Comparison of ENCODE assay signal across 10 mouse cellular contexts in genomic region chr11:96234906-96235305, GRCm38 (mm10). TPM values are rescaled to one million over a fixed set of nuclear protein-coding genes. Genes with fewer than 3 reads are reported as not detected.
DNase-seq lines count a peak whose midpoint lies in the region; ATAC-seq and TF ChIP-seq lines count a peak whose summit lies in the region.
"Had no signal": no experiment of that assay in that cellular context is flagged by ENCODE, and none has a peak within 500 bp of the region (broad histone marks: within the 10 kb centered on the region; RNA-seq: fewer than 3 reads in every experiment).

No protein-coding gene starts in this region.

- H3K4me1 ChIP-seq in cerebellum, adult 2 months (ENCODE audit: control insufficient read depth, insufficient read depth, low read length): no peaks in the 10 kb centered on the region
- no peaks in the 10 kb centered on the region for H3K4me1 ChIP-seq in neural tube, embryonic 15.5 days
- H3K4me1 ChIP-seq in lung, adult 2 months (ENCODE audit: control insufficient read depth, insufficient read depth, low read length): no peaks in the 10 kb centered on the region
- no peaks in the 10 kb centered on the region for H3K4me1 ChIP-seq in small intestine, adult 2 months (ENCODE audit: control insufficient read depth, insufficient read depth, insufficient read length, low read length)
- H3K4me1 ChIP-seq: neural tube, embryonic 13.5 days had no signal

- H3K36me3 ChIP-seq in neural tube, embryonic 15.5 days: no peaks in the 10 kb centered on the region
- no peaks in the 10 kb centered on the region for H3K36me3 ChIP-seq in small intestine, adult 2 months (ENCODE audit: control insufficient read depth, insufficient read depth, low read length)
- H3K36me3 ChIP-seq: neural tube, embryonic 13.5 days had no signal

- no peaks in the 10 kb centered on the region for H3K9me3 ChIP-seq in neural tube, embryonic 15.5 days (replicated peaks)
- H3K9me3 ChIP-seq: neural tube, embryonic 13.5 days had no signal

- TF ChIP-seq POLR2A in cerebellum, adult 2 months (IDR thresholded peaks at IDR 0.05; ENCODE audit: borderline replicate concordance, insufficient read depth, low read length): no peak
- TF ChIP-seq POLR2A in lung, adult 2 months (IDR thresholded peaks at IDR 0.05; ENCODE audit: borderline replicate concordance, extremely low read depth, low read depth, low read length): no peak
- TF ChIP-seq POLR2A in small intestine, adult 2 months (IDR thresholded peaks at IDR 0.05; ENCODE audit: low read depth, low read length): no peak

- no peak overlapping the region for H3K4me2 ChIP-seq in neural tube, embryonic 15.5 days
- H3K4me2 ChIP-seq: neural tube, embryonic 13.5 days had no signal

- ATAC-seq in cerebellum, adult (ENCODE audit: insufficient number of reproducible peaks, low FRiP score, low TSS enrichment): no peak
- ATAC-seq in neural tube, embryonic 15.5 days (ENCODE audit: low FRiP score): no peak

- peak; percentile 48 for TF ChIP-seq CTCF in cerebellum, adult 2 months (IDR thresholded peaks at IDR 0.05; ENCODE audit: borderline replicate concordance, insufficient read depth, low read depth, low read length)
- TF ChIP-seq CTCF in lung, adult 2 months (IDR thresholded peaks at IDR 0.05; ENCODE audit: insufficient read depth, low read length): peak; percentile 49
- TF ChIP-seq CTCF in small intestine, adult 2 months (IDR thresholded peaks at IDR 0.05; ENCODE audit: extremely low read depth, insufficient read length, insufficient replicate concordance, low read depth, low read length): peak; percentile 81

- no peak overlapping the region for H3K27ac ChIP-seq in cerebellum, adult 2 months (ENCODE audit: insufficient read depth, low read length)
- H3K27ac ChIP-seq in neural tube, embryonic 15.5 days (replicated peaks): no peak overlapping the region
- H3K27ac ChIP-seq in small intestine, adult 2 months (ENCODE audit: insufficient read depth, low read depth, low read length): no peak overlapping the region
- H3K27ac ChIP-seq: neural tube, embryonic 13.5 days had no signal

- peak; percentile 9 to 18 for DNase-seq in cerebellum, adult 2 months
- DNase-seq in neural tube, embryonic 10.5 days (ENCODE audit: extremely low spot score, low spot score): peak; percentile 70
- peak; percentile 4 for DNase-seq in cerebellum, adult 9-10 months
- DNase-seq in heart, postnatal 4 days: peak; percentile 63
- peak; percentile 41 for DNase-seq in lung, adult 2 months

- H3K4me3 ChIP-seq in cerebellum, adult 2 months (replicated peaks; ENCODE audit: insufficient read depth, low read depth, low read length): no peak overlapping the region
- no peak overlapping the region for H3K4me3 ChIP-seq in neural tube, embryonic 15.5 days (replicated peaks)
- H3K4me3 ChIP-seq in lung, adult 2 months (replicated peaks; ENCODE audit: extremely low read depth, low read depth, low read length): no peak overlapping the region
- no peak overlapping the region for H3K4me3 ChIP-seq in small intestine, adult 2 months (ENCODE audit: low read depth, low read length)
- H3K4me3 ChIP-seq: neural tube, embryonic 13.5 days had no signal

- H3K9ac ChIP-seq in neural tube, embryonic 15.5 days (replicated peaks): no peak overlapping the region
- H3K9ac ChIP-seq: neural tube, embryonic 13.5 days had no signal

- H3K27me3 ChIP-seq in cerebellum, adult 2 months (ENCODE audit: control insufficient read depth, insufficient read depth, low read length): no peaks in the 10 kb centered on the region; the same call in 1 of the 2 replicates
- peaks cover 19% of the 10 kb centered on the region for H3K27me3 ChIP-seq in neural tube, embryonic 15.5 days (replicated peaks)
- peaks cover 7% of the 10 kb centered on the region; the same call in 1 of the 2 replicates for H3K27me3 ChIP-seq in small intestine, adult 2 months (ENCODE audit: control insufficient read depth, insufficient read depth, low read length)

- 2% methylated on average over 12 of the region's 12 CpGs for WGBS in cerebellum, adult 2 months
- 2% methylated on average over 12 of the region's 12 CpGs for WGBS in neural tube, embryonic 15.5 days
- WGBS in lung, adult 2 months: 3% methylated on average over 12 of the region's 12 CpGs
- 2% methylated on average over 12 of the region's 12 CpGs for WGBS in small intestine, adult 2 months

RNA-seq across cellular contexts. Expression of gene Hoxb9, which starts 36.4 kb away (rescaled TPM):
- not detected in 2 replicates for polyA plus RNA-seq in cerebellum, adult 2 months (2012; rRNA removed)
- polyA plus RNA-seq in neural tube, embryonic 15.5 days (2015; fragmentation: Nextera tagmentation; extraction: Ambion mirVana): 55.7 and 57.5 TPM in 2 replicates
- total RNA-seq in heart, postnatal 4 days (2021): not detected
- polyA plus RNA-seq in lung, adult 2 months (2012; rRNA removed): 0.14 TPM in 1 of 2 replicates, not detected in the other
- polyA plus RNA-seq in small intestine, adult 2 months (2012; rRNA removed): 0.14 TPM in 1 of 2 replicates, not detected in the other
- polyA plus RNA-seq: heart, embryonic 16.5 days had no signal

RNA-seq across cellular contexts. Expression of gene Hoxb13, which starts 40.8 kb away (rescaled TPM):
- polyA plus RNA-seq in cerebellum, adult 2 months (2012; rRNA removed): not detected in 2 replicates
- polyA plus RNA-seq in neural tube, embryonic 15.5 days (2015; fragmentation: Nextera tagmentation; extraction: Ambion mirVana): 0.15 and 1.9 TPM in 2 replicates
- total RNA-seq in heart, postnatal 4 days (2021): not detected
- polyA plus RNA-seq in lung, adult 2 months (2012; rRNA removed): 1.4 TPM in 1 of 2 replicates, not detected in the other
- polyA plus RNA-seq in small intestine, adult 2 months (2012; rRNA removed): 0.11 and 0.25 TPM in 2 replicates
- polyA plus RNA-seq: neural tube, embryonic 13.5 days had no signal

RNA-seq across cellular contexts. Expression of gene Hoxb8, which starts 46.8 kb away (rescaled TPM):
- polyA plus RNA-seq in cerebellum, adult 2 months (2012; rRNA removed): 0.11 and 1.0 TPM in 2 replicates
- 63.1 and 71.8 TPM in 2 replicates for polyA plus RNA-seq in neural tube, embryonic 15.5 days (2015; fragmentation: Nextera tagmentation; extraction: Ambion mirVana)
- not detected for total RNA-seq in heart, postnatal 4 days (2021)
- 0.18 and 0.44 TPM in 2 replicates for polyA plus RNA-seq in lung, adult 2 months (2012; rRNA removed)
- 0.38 and 5.3 TPM in 2 replicates for polyA plus RNA-seq in small intestine, adult 2 months (2012; rRNA removed)
- polyA plus RNA-seq: heart, embryonic 16.5 days had no signal

RNA-seq across cellular contexts. Expression of gene Hoxb7, which starts 51.5 kb away (rescaled TPM):
- polyA plus RNA-seq in cerebellum, adult 2 months (2012; rRNA removed): 0.11 TPM in 1 of 2 replicates, not detected in the other
- polyA plus RNA-seq in neural tube, embryonic 15.5 days (2015; fragmentation: Nextera tagmentation; extraction: Ambion mirVana): 101 and 115 TPM in 2 replicates
- total RNA-seq in heart, postnatal 4 days (2021): under 1 TPM in 1 of 2 experiments, not detected in 1; 0.24 TPM
- polyA plus RNA-seq in lung, adult 2 months (2012; rRNA removed): 0.52 and 1.1 TPM in 2 replicates
- 0.17 and 1.5 TPM in 2 replicates for polyA plus RNA-seq in small intestine, adult 2 months (2012; rRNA removed)

RNA-seq across cellular contexts. Expression of gene Hoxb6, which starts 57.4 kb away (rescaled TPM):
- 1.5 and 3.2 TPM in 2 replicates for polyA plus RNA-seq in cerebellum, adult 2 months (2012; rRNA removed)
- 109 and 135 TPM in 2 replicates for polyA plus RNA-seq in neural tube, embryonic 15.5 days (2015; fragmentation: Nextera tagmentation; extraction: Ambion mirVana)
- total RNA-seq in heart, postnatal 4 days (2021): not detected
- 8.1 and 8.2 TPM in 2 replicates for polyA plus RNA-seq in lung, adult 2 months (2012; rRNA removed)
- polyA plus RNA-seq in small intestine, adult 2 months (2012; rRNA removed): 1.0 and 8.3 TPM in 2 replicates
- polyA plus RNA-seq: heart, embryonic 16.5 days had no signal

Comparison
In these comparisons a context has a peak if more than half of its experiments do, and no peak if none do; other contexts are left out.
1. DNase-seq: peak in every context shown above with its lines; median percentile 70 in neural tube, embryonic 10.5 days; 63 in heart, postnatal 4 days; 41 in lung, adult 2 months; 14 in cerebellum, adult 2 months; 4 in cerebellum, adult 9-10 months.
2. RNA of gene Hoxb9, which starts 36.4 kb away (polyA plus RNA-seq): 55.7 to 57.5 TPM in neural tube, embryonic 15.5 days; 0.14 TPM in small intestine, adult 2 months, not detected in cerebellum, adult 2 months and 0.14 TPM in lung, adult 2 months; every median in the first group is over 10 times any median in the second.
3. RNA of gene Hoxb8, which starts 46.8 kb away (polyA plus RNA-seq): 63.1 to 71.8 TPM in neural tube, embryonic 15.5 days; 0.38 to 5.3 TPM in small intestine, adult 2 months, 0.18 to 0.44 TPM in lung, adult 2 months and 0.11 to 1.0 TPM in cerebellum, adult 2 months; every median in the first group is over 10 times any median in the second.
4. Peak in every context shown above with its lines, with median percentiles within 50 percentile points of each other: CTCF ChIP-seq.